Mouse (Mus musculus): ENCODE data around the gene Tekt5. TPM values are rescaled to one million over a fixed set of nuclear protein-coding genes. Genes with fewer than 3 reads are reported as not detected.

Tekt5 gene
- 9.1 and 15.5 TPM in 2 replicates for polyA plus RNA-seq (2012; rRNA removed)

GRCm38 (mm10) chr16:10394699-10395540, at the start of gene Tekt5:
TSS of gene Tekt5 (minus strand) at chr16:10395490.
- peak in 1 of 2 experiments; percentile 56 for DNase-seq (ENCODE audit: extremely low spot score in 1 of 2, low spot score in 1 of 2)

GRCm38 (mm10) chr16:10443723-10444122, 48.4 kb upstream of the Tekt5 start:
- DNase-seq (ENCODE audit: extremely low spot score in 1 of 2, low spot score in 1 of 2): no peak

GRCm38 (mm10) chr16:10441761-10442160, 46.5 kb upstream of the Tekt5 start:
- DNase-seq (ENCODE audit: extremely low spot score in 1 of 2, low spot score in 1 of 2): no peak

GRCm38 (mm10) chr16:10441328-10441727, 46.0 kb upstream of the Tekt5 start:
- no peak for DNase-seq (ENCODE audit: extremely low spot score in 1 of 2, low spot score in 1 of 2)

- no peak for DNase-seq (ENCODE audit: extremely low spot score in 1 of 2, low spot score in 1 of 2)
Measured at GRCm38 (mm10) chr16:10438055-10438454, 42.8 kb upstream of the Tekt5 start.

- DNase-seq (ENCODE audit: extremely low spot score in 1 of 2, low spot score in 1 of 2): no peak
Measured at GRCm38 (mm10) chr16:10436166-10436565, 40.9 kb upstream of the Tekt5 start.

GRCm38 (mm10) chr16:10433344-10433743, 38.1 kb upstream of the Tekt5 start:
- DNase-seq (ENCODE audit: extremely low spot score in 1 of 2, low spot score in 1 of 2): no peak

GRCm38 (mm10) chr16:10432387-10432786, 37.1 kb upstream of the Tekt5 start:
- DNase-seq (ENCODE audit: extremely low spot score in 1 of 2, low spot score in 1 of 2): peak in 1 of 2 experiments; percentile 41

- no peak for DNase-seq (ENCODE audit: extremely low spot score in 1 of 2, low spot score in 1 of 2)
Measured at GRCm38 (mm10) chr16:10431911-10432310, 36.6 kb upstream of the Tekt5 start.

- DNase-seq (ENCODE audit: extremely low spot score in 1 of 2, low spot score in 1 of 2): no peak
Measured at GRCm38 (mm10) chr16:10420447-10421054, 25.3 kb upstream of the Tekt5 start.

- no peak for DNase-seq (ENCODE audit: extremely low spot score in 1 of 2, low spot score in 1 of 2)
Measured at GRCm38 (mm10) chr16:10417723-10418259, 22.5 kb upstream of the Tekt5 start.

GRCm38 (mm10) chr16:10416866-10417265, 21.6 kb upstream of the Tekt5 start:
- DNase-seq (ENCODE audit: extremely low spot score in 1 of 2, low spot score in 1 of 2): no peak

- DNase-seq (ENCODE audit: extremely low spot score in 1 of 2, low spot score in 1 of 2): peak in 1 of 2 experiments; percentile 35
Measured at GRCm38 (mm10) chr16:10415976-10416375, 20.7 kb upstream of the Tekt5 start.

GRCm38 (mm10) chr16:10411764-10412746, 16.8 kb upstream of the Tekt5 start, which contains the start of gene Nubp1:
TSS of gene Nubp1 (plus strand) at chr16:10411948.
- peak; percentile 82 to 94 for DNase-seq (ENCODE audit: extremely low spot score in 1 of 2, low spot score in 1 of 2)

GRCm38 (mm10) chr16:10399160-10399559, 3.9 kb upstream of the Tekt5 start:
- peak; percentile 52 to 95 for DNase-seq (ENCODE audit: extremely low spot score in 1 of 2, low spot score in 1 of 2)

GRCm38 (mm10) chr16:10398755-10399154, 3.5 kb upstream of the Tekt5 start:
- no peak for DNase-seq (ENCODE audit: extremely low spot score in 1 of 2, low spot score in 1 of 2)

- no peak for DNase-seq (ENCODE audit: extremely low spot score in 1 of 2, low spot score in 1 of 2)
Measured at GRCm38 (mm10) chr16:10392587-10392986, 2.7 kb downstream of the Tekt5 start.

- DNase-seq (ENCODE audit: extremely low spot score in 1 of 2, low spot score in 1 of 2): no peak
Measured at GRCm38 (mm10) chr16:10388634-10389365, 6.5 kb downstream of the Tekt5 start.

GRCm38 (mm10) chr16:10385261-10385660, 10.0 kb downstream of the Tekt5 start:
- DNase-seq (ENCODE audit: extremely low spot score in 1 of 2, low spot score in 1 of 2): no peak

GRCm38 (mm10) chr16:10384544-10384943, 10.7 kb downstream of the Tekt5 start:
- DNase-seq (ENCODE audit: extremely low spot score in 1 of 2, low spot score in 1 of 2): no peak

All from frontal cortex, adult 2 months (tissue).